Mouse (Mus musculus): ENCODE measurements around the gene Cdh22. TPM values are rescaled to one million over a fixed set of nuclear protein-coding genes. Genes with fewer than 3 reads are reported as not detected.

The Cdh22 gene
- polyA plus RNA-seq, 1 experiment, result 0.19 TPM

DNA sequence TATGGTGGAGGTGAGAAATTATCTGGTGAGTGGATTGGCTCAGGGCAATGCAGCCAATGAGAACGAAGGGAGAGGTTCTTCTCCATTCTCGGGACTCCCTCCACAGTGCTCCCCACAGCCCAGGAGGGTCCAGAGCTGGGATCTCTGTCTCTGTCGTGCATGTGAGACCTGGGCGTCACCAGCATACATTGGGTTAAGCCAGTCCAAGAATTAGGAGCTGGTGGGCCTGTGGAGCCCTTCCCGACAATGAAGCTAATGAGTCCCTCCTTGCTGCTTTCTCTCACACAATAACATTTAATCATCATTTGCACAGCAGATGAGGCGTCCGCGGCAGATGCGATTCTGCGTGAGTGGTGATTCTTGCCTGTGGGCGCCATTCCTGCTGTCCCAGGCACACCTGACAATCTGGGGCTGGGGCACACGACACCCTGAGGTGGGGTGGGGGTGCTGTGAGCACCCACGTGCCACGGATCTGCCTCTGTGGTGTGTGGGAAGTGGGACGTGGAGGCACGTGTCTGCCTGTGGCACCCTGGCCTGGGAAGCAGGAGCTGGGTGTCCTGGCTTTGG, 129.1 kb downstream of the Cdh22 start:
- Histone ChIP-seq H3K27me3 (replicated peaks; ENCODE audit: control insufficient read depth, insufficient read depth, low read length) (no peaks in the 10 kb centered on the region), H3K4me1 (ENCODE audit: control insufficient read depth, insufficient read depth, low read length) (no peaks in the 10 kb centered on the region), H3K36me3 (ENCODE audit: control insufficient read depth, insufficient read depth, low read length) (no peaks in the 10 kb centered on the region), H3K27ac (ENCODE audit: insufficient read depth, low read depth, low read length) (no peak overlapping the region), H3K4me3 (ENCODE audit: insufficient read depth, low read depth, low read length) (no peak overlapping the region)
- WGBS, result 64% methylated on average over 16 of the region's 16 CpGs
- DNase-seq, result no peak
- TF ChIP-seq POLR2A (IDR thresholded peaks at IDR 0.05; ENCODE audit: low read depth, low read length) (no peak), CTCF (conservative IDR thresholded peaks at IDR 0.05; ENCODE audit: insufficient read depth, insufficient read length, low read depth, low read length) (no peak)

DNA sequence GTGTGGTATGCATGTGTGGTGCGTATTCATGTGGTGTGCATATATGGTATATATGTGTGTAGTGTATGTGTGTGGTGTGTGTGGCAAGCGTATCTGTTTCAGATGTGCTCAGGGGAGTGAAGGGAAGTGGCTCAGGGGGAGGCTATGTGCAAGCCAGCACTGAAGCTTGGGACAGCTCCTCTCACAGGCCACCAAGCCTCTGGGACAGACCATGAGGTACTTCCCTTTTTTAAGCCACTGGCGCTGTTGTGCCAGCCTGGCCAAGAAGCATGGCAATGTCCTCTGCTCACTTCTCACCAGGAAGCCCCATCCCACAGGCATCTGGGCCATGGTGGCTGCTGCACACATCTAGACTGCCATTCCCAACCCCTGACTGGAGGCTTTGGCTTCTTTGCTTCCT, 131.7 kb downstream of the Cdh22 start:
- no peak overlapping the region for H3K4me3 ChIP-seq (ENCODE audit: insufficient read depth, low read depth, low read length)
- WGBS, result 71% methylated on average over 3 of the region's 3 CpGs
- no peaks in the 10 kb centered on the region for H3K36me3 ChIP-seq (ENCODE audit: control insufficient read depth, insufficient read depth, low read length)
- no peak overlapping the region for H3K27ac ChIP-seq (ENCODE audit: insufficient read depth, low read depth, low read length)
- H3K4me1 ChIP-seq (ENCODE audit: control insufficient read depth, insufficient read depth, low read length), result no peaks in the 10 kb centered on the region
- TF ChIP-seq CTCF (conservative IDR thresholded peaks at IDR 0.05; ENCODE audit: insufficient read depth, insufficient read length, low read depth, low read length) (no peak), POLR2A (IDR thresholded peaks at IDR 0.05; ENCODE audit: low read depth, low read length) (no peak)
- no peaks in the 10 kb centered on the region for H3K27me3 ChIP-seq (replicated peaks; ENCODE audit: control insufficient read depth, insufficient read depth, low read length)
- DNase-seq, result no peak

DNA sequence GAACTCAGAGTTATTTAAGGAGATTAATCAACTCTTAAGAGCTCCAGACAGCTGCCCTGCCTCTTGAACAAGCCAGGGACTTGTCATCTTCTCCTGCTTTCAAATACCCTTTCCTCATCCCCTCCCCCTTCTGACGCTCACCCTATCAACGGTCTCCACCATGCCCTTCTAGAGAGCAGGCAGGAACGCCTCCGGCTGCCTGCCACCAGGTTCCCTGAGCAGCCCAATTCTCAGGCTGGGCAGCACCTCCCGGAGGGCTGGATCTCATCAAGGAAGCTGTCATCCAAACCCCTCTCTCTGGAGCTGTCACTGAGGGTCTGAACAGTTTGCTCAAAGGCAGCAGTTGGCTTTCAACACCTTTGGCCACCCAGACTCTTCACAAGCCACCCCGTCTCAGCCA, 133.9 kb downstream of the Cdh22 start:
- TF ChIP-seq POLR2A (IDR thresholded peaks at IDR 0.05; ENCODE audit: low read depth, low read length), result no peak
- TF ChIP-seq CTCF (conservative IDR thresholded peaks at IDR 0.05; ENCODE audit: insufficient read depth, insufficient read length, low read depth, low read length), result no peak
- Histone ChIP-seq H3K36me3 (ENCODE audit: control insufficient read depth, insufficient read depth, low read length) (no peaks in the 10 kb centered on the region), H3K27me3 (replicated peaks; ENCODE audit: control insufficient read depth, insufficient read depth, low read length) (no peaks in the 10 kb centered on the region), H3K4me1 (ENCODE audit: control insufficient read depth, insufficient read depth, low read length) (no peaks in the 10 kb centered on the region), H3K27ac (ENCODE audit: insufficient read depth, low read depth, low read length) (no peak overlapping the region), H3K4me3 (ENCODE audit: insufficient read depth, low read depth, low read length) (no peak overlapping the region)
- 10% methylated on average over 6 of the region's 6 CpGs for WGBS
- DNase-seq, result no peak

DNA sequence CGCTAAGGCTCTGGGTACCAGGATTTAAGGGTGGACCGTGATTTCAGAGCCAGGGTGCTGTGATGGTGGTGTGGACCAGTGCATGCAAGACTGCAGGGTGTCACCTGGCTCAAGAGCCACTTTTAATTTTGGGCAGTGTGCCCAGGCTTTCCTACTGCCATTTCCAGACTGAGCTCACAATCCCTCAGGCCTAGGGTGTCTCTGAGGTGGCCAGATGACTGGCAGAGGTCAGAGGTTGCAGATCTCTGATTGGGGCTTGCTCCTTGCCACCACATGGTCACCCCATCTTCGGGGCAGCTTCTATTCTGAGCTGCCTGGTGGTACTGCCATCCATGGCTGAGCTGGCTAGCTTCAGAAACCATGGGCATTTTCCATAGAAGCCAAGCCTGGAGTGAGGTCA, 135.8 kb downstream of the Cdh22 start:
- H3K27me3 ChIP-seq (replicated peaks; ENCODE audit: control insufficient read depth, insufficient read depth, low read length), result no peaks in the 10 kb centered on the region
- H3K27ac ChIP-seq (ENCODE audit: insufficient read depth, low read depth, low read length), result no peak overlapping the region
- no peaks in the 10 kb centered on the region for H3K36me3 ChIP-seq (ENCODE audit: control insufficient read depth, insufficient read depth, low read length)
- peak; percentile 63 for DNase-seq
- H3K4me1 ChIP-seq (ENCODE audit: control insufficient read depth, insufficient read depth, low read length), result no peaks in the 10 kb centered on the region
- WGBS, result 67% methylated on average over 3 of the region's 3 CpGs
- no peak overlapping the region for H3K4me3 ChIP-seq (ENCODE audit: insufficient read depth, low read depth, low read length)
- TF ChIP-seq CTCF (conservative IDR thresholded peaks at IDR 0.05; ENCODE audit: insufficient read depth, insufficient read length, low read depth, low read length) (no peak), POLR2A (IDR thresholded peaks at IDR 0.05; ENCODE audit: low read depth, low read length) (no peak)

DNA sequence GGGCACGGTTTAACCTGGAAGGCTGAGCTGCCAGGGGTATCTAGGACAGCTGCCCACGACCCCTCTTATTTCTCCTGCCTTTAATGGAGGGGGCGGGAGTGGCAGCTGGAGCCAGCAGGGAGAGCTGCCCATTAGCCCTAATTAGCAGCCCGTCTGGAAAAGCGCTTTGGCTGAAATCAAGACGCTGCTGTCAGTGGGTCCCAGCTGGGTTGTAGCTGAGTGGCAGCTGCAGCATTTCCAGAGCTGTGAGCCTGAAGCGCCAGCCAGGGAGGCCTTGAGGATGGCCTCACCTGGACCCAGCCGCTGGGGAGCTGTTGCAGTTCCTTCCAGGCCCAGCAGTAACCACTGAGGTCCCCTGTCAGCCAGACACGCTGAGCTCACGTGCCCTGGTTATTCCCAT, 138.3 kb downstream of the Cdh22 start:
- DNase-seq, result no peak
- WGBS, result 26% methylated on average over 10 of the region's 10 CpGs
- Histone ChIP-seq H3K4me1 (ENCODE audit: control insufficient read depth, insufficient read depth, low read length) (no peaks in the 10 kb centered on the region), H3K27me3 (replicated peaks; ENCODE audit: control insufficient read depth, insufficient read depth, low read length) (no peaks in the 10 kb centered on the region), H3K4me3 (ENCODE audit: insufficient read depth, low read depth, low read length) (no peak overlapping the region), H3K36me3 (ENCODE audit: control insufficient read depth, insufficient read depth, low read length) (no peaks in the 10 kb centered on the region), H3K27ac (ENCODE audit: insufficient read depth, low read depth, low read length) (no peak overlapping the region)
- TF ChIP-seq CTCF (conservative IDR thresholded peaks at IDR 0.05; ENCODE audit: insufficient read depth, insufficient read length, low read depth, low read length) (no peak), POLR2A (IDR thresholded peaks at IDR 0.05; ENCODE audit: low read depth, low read length) (no peak)

DNA sequence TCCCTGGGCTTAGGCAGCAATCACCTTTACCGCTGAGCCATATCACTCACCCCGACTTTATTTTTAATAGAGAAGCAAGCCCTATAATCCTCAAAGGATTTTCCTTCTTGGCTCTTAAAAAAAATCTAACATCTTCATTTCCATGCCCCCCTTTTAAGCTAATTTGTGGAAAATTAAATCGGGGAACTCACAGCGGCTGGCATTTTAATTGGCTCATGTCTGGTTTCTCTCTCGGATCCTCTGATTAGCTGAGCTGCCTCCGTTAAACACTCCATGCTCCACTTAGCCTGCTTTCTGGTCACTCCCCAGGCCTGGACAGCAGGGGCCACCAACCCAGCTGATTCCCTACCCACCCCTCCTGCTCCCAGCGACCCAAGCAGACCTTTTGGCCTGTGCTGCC, 142.3 kb downstream of the Cdh22 start:
- TF ChIP-seq POLR2A (IDR thresholded peaks at IDR 0.05; ENCODE audit: low read depth, low read length) (no peak), CTCF (conservative IDR thresholded peaks at IDR 0.05; ENCODE audit: insufficient read depth, insufficient read length, low read depth, low read length) (no peak)
- DNase-seq, result no peak
- WGBS, result 77% methylated on average over 7 of the region's 7 CpGs
- Histone ChIP-seq H3K27ac (ENCODE audit: insufficient read depth, low read depth, low read length) (no peak overlapping the region), H3K4me1 (ENCODE audit: control insufficient read depth, insufficient read depth, low read length) (no peaks in the 10 kb centered on the region), H3K4me3 (ENCODE audit: insufficient read depth, low read depth, low read length) (no peak overlapping the region), H3K36me3 (ENCODE audit: control insufficient read depth, insufficient read depth, low read length) (no peaks in the 10 kb centered on the region), H3K27me3 (replicated peaks; ENCODE audit: control insufficient read depth, insufficient read depth, low read length) (no peaks in the 10 kb centered on the region)

DNA sequence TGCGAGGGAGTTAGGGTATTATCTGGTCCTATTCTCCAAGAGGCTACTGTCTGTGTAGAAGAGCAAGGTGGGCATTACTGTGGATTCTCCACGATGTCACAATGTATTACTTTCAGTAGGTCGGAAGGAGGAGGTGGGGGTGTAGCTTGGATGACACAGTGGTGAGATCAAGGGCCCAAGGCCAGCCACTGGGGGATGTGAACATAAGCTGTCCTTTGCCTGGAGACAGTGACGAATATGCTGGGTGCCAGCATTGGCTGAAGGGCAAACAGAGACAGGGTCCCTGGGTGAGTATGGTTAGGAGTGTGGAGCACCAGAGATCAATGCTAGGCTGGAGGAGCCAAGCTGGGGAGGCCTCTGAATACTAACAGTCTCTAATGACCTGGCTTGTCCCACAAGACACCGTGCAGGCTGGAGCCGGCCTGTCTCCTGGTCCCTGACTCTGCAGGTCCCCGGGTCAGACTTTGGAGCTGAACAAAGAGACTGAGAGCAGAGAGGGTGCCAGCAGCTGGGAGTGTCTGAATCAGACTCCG, 143.2 kb downstream of the Cdh22 start:
- DNase-seq, result no peak
- no peaks in the 10 kb centered on the region for H3K27me3 ChIP-seq (replicated peaks; ENCODE audit: control insufficient read depth, insufficient read depth, low read length)
- TF ChIP-seq CTCF (conservative IDR thresholded peaks at IDR 0.05; ENCODE audit: insufficient read depth, insufficient read length, low read depth, low read length) (no peak), POLR2A (IDR thresholded peaks at IDR 0.05; ENCODE audit: low read depth, low read length) (no peak)
- no peak overlapping the region for H3K4me3 ChIP-seq (ENCODE audit: insufficient read depth, low read depth, low read length)
- H3K36me3 ChIP-seq (ENCODE audit: control insufficient read depth, insufficient read depth, low read length), result no peaks in the 10 kb centered on the region
- no peaks in the 10 kb centered on the region for H3K4me1 ChIP-seq (ENCODE audit: control insufficient read depth, insufficient read depth, low read length)
- 64% methylated on average over 8 of the region's 8 CpGs for WGBS
- no peak overlapping the region for H3K27ac ChIP-seq (ENCODE audit: insufficient read depth, low read depth, low read length)

Measured in kidney, adult 2 months (tissue).